Mouse (Mus musculus): ENCODE results near the gene Asgr1. TPM values are rescaled to one million over a fixed set of nuclear protein-coding genes. Genes with fewer than 3 reads are reported as not detected.

Gene Asgr1
- not detected for polyA plus RNA-seq (2014; fragmentation: Illumina TruSeq; extraction: RNeasy Lipid Tissue Mini Kit (QIAGEN cat#74804); ENCODE audit: low replicate concordance)

DNA sequence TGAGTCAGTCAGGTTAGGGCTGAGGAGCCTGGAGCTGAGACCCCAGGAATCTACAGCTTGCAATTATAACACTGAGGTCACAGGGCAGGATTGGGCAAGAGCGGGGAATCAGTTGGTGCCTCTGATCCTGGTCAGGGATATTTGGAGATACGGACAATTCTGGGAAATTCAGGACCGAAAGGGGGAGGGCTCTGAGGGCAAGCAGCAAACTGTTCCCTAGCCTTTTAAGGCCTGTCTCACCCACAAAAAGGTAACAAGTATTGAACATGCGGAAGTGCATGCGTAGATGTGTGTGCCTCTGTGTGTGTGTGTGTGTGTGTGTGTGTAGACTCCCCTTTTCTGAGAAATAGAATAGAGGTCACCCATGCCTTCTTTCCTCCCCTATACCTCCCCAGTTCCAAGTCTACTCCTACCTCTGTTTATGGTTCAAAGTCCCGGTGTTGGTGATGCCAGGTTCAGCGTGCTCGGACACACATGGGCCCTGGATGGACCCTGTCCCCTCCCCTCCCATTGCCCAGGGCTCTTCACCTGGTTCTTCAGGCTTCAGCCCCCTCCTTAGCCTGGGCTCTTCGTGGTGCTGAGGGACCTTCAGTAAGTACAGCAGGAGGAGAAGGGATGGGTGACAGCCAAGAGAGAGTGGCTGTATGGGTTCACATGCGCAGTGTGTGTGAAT, at the start of gene Asgr1:
Gene Asgr1, plus strand, starts transcription at position 188 of the 673 bp plus-strand sequence.

DNA sequence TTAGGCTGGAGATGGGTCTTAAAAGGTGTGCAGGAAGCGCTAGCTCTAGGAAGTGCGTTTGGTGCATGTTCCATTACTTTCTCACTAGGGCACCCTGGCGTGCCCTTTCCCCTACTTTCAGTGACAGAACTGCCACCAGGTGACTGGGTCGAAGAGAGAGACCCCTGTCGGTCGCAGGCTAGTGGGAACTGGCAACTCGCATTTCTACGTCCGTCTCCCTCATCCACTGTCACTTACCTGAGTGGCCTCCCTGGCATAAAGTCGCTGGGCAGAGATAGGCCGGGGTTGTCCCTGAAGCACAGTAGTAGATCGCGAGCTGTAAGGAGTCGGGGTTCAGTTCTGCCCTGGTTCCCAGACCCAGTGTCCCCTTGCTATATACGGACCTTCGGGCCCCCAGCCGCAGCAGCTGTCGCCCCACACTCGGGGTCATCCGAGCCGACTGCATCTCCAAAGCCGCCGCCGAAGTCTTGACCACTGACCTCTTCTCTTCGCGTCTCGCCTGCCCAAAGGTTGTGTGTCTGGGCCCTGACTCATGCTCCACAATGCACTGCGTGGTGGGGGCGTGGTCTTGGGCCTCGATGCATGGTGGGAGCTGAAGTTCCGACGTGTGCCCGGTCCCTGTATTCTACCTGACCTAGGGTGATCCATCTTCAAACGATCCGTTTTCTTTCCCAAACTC, 38.9 kb upstream of the Asgr1 start, which contains the start of gene Acadvl:
Gene Acadvl, minus strand, starts transcription at position 532 of the 679 bp plus-strand sequence.

DNA sequence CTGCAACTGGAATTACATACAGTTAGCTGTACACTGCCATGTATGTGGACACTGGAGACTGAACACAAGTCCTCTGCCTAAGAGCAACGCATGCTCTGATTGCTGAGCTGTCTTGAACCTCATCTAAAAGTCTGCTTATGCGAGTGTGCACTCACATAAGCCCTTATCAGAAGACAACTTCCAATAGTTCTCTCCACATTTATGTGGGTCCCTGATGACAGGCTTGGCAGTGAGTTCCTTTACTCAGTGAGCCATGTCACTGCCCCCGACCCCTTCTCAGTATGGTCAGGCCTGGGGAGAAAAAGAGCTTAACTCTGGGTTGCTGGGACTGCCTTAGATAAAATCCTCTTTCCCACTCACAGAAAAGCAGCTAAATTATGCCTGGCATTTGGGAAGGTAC, 37.2 kb upstream of the Asgr1 start, which contains the start of gene Dlg4:
Gene Dlg4, plus strand, starts transcription at position 274 of the 400 bp plus-strand sequence.

DNA sequence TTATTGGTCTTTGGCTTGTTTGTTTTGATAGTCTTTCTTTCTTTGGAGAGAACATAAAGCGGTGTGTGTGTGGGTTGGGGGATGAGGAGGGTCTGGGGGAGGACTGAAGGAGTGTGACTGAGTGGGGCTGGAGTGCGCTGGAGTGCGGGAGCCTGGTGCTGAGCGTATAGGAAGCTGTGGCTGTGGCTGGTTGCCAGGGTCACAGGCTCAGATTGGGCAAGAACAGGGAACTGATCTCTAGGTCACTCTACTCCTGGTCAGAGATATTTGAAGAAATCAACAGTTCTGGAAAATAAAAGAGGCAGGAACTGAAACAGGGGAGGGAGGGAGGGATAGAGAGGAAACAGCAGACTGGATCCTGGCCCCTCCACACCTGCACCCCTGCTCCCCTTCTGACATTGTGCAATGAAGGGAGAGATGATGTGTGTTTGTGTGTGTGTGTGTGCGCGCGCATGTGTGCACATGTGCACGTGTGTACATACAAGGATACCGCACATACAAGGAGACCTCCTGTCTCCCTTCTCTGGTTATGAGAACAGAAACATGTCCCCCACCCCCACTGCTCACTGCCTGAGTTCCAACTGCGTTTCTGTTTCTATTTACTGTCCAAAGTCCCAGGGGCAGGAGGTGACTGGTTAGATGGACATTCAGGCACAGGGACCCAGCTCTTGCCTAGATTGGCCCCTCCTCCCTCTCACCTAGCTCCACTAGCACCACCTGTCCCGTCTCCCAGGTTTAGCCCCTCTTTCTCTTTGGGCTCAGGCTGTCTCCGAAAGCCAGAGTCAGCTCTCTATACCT, 38.3 kb downstream of the Asgr1 start, which contains the start of gene Asgr2:
Gene Asgr2, plus strand, starts transcription at position 659 of the 798 bp plus-strand sequence.

Other genes starting within 250 kb of the Asgr1 start
- gene Tmem102, start 248.5 kb upstream of the Asgr1 start, polyA plus RNA-seq (2014; fragmentation: Illumina TruSeq; extraction: RNeasy Lipid Tissue Mini Kit (QIAGEN cat#74804); ENCODE audit: low replicate concordance), result 10.2 TPM
- gene Gm39566, start 238.8 kb upstream of the Asgr1 start, polyA plus RNA-seq (2014; fragmentation: Illumina TruSeq; extraction: RNeasy Lipid Tissue Mini Kit (QIAGEN cat#74804); ENCODE audit: low replicate concordance), result not detected
- gene Spem2, start 235.6 kb upstream of the Asgr1 start, polyA plus RNA-seq (2014; fragmentation: Illumina TruSeq; extraction: RNeasy Lipid Tissue Mini Kit (QIAGEN cat#74804); ENCODE audit: low replicate concordance), result not detected
- not detected for gene Spem1, start 231.9 kb upstream of the Asgr1 start, polyA plus RNA-seq (2014; fragmentation: Illumina TruSeq; extraction: RNeasy Lipid Tissue Mini Kit (QIAGEN cat#74804); ENCODE audit: low replicate concordance)
- gene Nlgn2, start 216.3 kb upstream of the Asgr1 start, polyA plus RNA-seq (2014; fragmentation: Illumina TruSeq; extraction: RNeasy Lipid Tissue Mini Kit (QIAGEN cat#74804); ENCODE audit: low replicate concordance), result 0.15 TPM
- gene Tmem256, start 215.6 kb upstream of the Asgr1 start, polyA plus RNA-seq (2014; fragmentation: Illumina TruSeq; extraction: RNeasy Lipid Tissue Mini Kit (QIAGEN cat#74804); ENCODE audit: low replicate concordance), result 4.2 TPM
- gene Plscr3, start 207.7 kb upstream of the Asgr1 start, polyA plus RNA-seq (2014; fragmentation: Illumina TruSeq; extraction: RNeasy Lipid Tissue Mini Kit (QIAGEN cat#74804); ENCODE audit: low replicate concordance), result 0.33 TPM
- gene Tnk1, start 195.4 kb upstream of the Asgr1 start, polyA plus RNA-seq (2014; fragmentation: Illumina TruSeq; extraction: RNeasy Lipid Tissue Mini Kit (QIAGEN cat#74804); ENCODE audit: low replicate concordance), result 5.0 TPM
- not detected for gene Tmem95, start 176.1 kb upstream of the Asgr1 start, polyA plus RNA-seq (2014; fragmentation: Illumina TruSeq; extraction: RNeasy Lipid Tissue Mini Kit (QIAGEN cat#74804); ENCODE audit: low replicate concordance)
- 1.4 TPM for gene Kctd11, start 172.7 kb upstream of the Asgr1 start, polyA plus RNA-seq (2014; fragmentation: Illumina TruSeq; extraction: RNeasy Lipid Tissue Mini Kit (QIAGEN cat#74804); ENCODE audit: low replicate concordance)
- 0.67 TPM for gene Acap1, start 158.5 kb upstream of the Asgr1 start, polyA plus RNA-seq (2014; fragmentation: Illumina TruSeq; extraction: RNeasy Lipid Tissue Mini Kit (QIAGEN cat#74804); ENCODE audit: low replicate concordance)
- gene 2810408A11Rik, start 153.1 kb upstream of the Asgr1 start, polyA plus RNA-seq (2014; fragmentation: Illumina TruSeq; extraction: RNeasy Lipid Tissue Mini Kit (QIAGEN cat#74804); ENCODE audit: low replicate concordance), result 7.0 TPM
- gene Neurl4, start 153.0 kb upstream of the Asgr1 start, polyA plus RNA-seq (2014; fragmentation: Illumina TruSeq; extraction: RNeasy Lipid Tissue Mini Kit (QIAGEN cat#74804); ENCODE audit: low replicate concordance), result 1.6 TPM
- gene Gps2, start 140.2 kb upstream of the Asgr1 start, polyA plus RNA-seq (2014; fragmentation: Illumina TruSeq; extraction: RNeasy Lipid Tissue Mini Kit (QIAGEN cat#74804); ENCODE audit: low replicate concordance), result 10.7 TPM
- gene Eif5a, start 132.1 kb upstream of the Asgr1 start, polyA plus RNA-seq (2014; fragmentation: Illumina TruSeq; extraction: RNeasy Lipid Tissue Mini Kit (QIAGEN cat#74804); ENCODE audit: low replicate concordance), result 136 TPM
- 2.3 TPM for gene Ybx2, start 118.3 kb upstream of the Asgr1 start, polyA plus RNA-seq (2014; fragmentation: Illumina TruSeq; extraction: RNeasy Lipid Tissue Mini Kit (QIAGEN cat#74804); ENCODE audit: low replicate concordance)
- gene Slc2a4, start 105.9 kb upstream of the Asgr1 start, polyA plus RNA-seq (2014; fragmentation: Illumina TruSeq; extraction: RNeasy Lipid Tissue Mini Kit (QIAGEN cat#74804); ENCODE audit: low replicate concordance), result 0.33 TPM
- 140 TPM for gene Cldn7, start 89.3 kb upstream of the Asgr1 start, polyA plus RNA-seq (2014; fragmentation: Illumina TruSeq; extraction: RNeasy Lipid Tissue Mini Kit (QIAGEN cat#74804); ENCODE audit: low replicate concordance)
- gene Ctdnep1, start 72.9 kb upstream of the Asgr1 start, polyA plus RNA-seq (2014; fragmentation: Illumina TruSeq; extraction: RNeasy Lipid Tissue Mini Kit (QIAGEN cat#74804); ENCODE audit: low replicate concordance), result 41.0 TPM
- gene Elp5, start 71.6 kb upstream of the Asgr1 start, polyA plus RNA-seq (2014; fragmentation: Illumina TruSeq; extraction: RNeasy Lipid Tissue Mini Kit (QIAGEN cat#74804); ENCODE audit: low replicate concordance), result 3.9 TPM
- gene Gabarap, start 62.9 kb upstream of the Asgr1 start, polyA plus RNA-seq (2014; fragmentation: Illumina TruSeq; extraction: RNeasy Lipid Tissue Mini Kit (QIAGEN cat#74804); ENCODE audit: low replicate concordance), result 558 TPM
- 14.8 TPM for gene Phf23, start 58.3 kb upstream of the Asgr1 start, polyA plus RNA-seq (2014; fragmentation: Illumina TruSeq; extraction: RNeasy Lipid Tissue Mini Kit (QIAGEN cat#74804); ENCODE audit: low replicate concordance)
- gene Dvl2, start 53.5 kb upstream of the Asgr1 start, polyA plus RNA-seq (2014; fragmentation: Illumina TruSeq; extraction: RNeasy Lipid Tissue Mini Kit (QIAGEN cat#74804); ENCODE audit: low replicate concordance), result not detected
- gene Acadvl, start 38.7 kb upstream of the Asgr1 start, polyA plus RNA-seq (2014; fragmentation: Illumina TruSeq; extraction: RNeasy Lipid Tissue Mini Kit (QIAGEN cat#74804); ENCODE audit: low replicate concordance), result 4.8 TPM
- 0.30 TPM for gene Dlg4, start 37.1 kb upstream of the Asgr1 start, polyA plus RNA-seq (2014; fragmentation: Illumina TruSeq; extraction: RNeasy Lipid Tissue Mini Kit (QIAGEN cat#74804); ENCODE audit: low replicate concordance)
- gene Asgr2, start 38.6 kb downstream of the Asgr1 start, polyA plus RNA-seq (2014; fragmentation: Illumina TruSeq; extraction: RNeasy Lipid Tissue Mini Kit (QIAGEN cat#74804); ENCODE audit: low replicate concordance), result not detected
- gene Mgl2, start 76.2 kb downstream of the Asgr1 start, polyA plus RNA-seq (2014; fragmentation: Illumina TruSeq; extraction: RNeasy Lipid Tissue Mini Kit (QIAGEN cat#74804); ENCODE audit: low replicate concordance), result 5.1 TPM
- gene Clec10a, start 102.1 kb downstream of the Asgr1 start, polyA plus RNA-seq (2014; fragmentation: Illumina TruSeq; extraction: RNeasy Lipid Tissue Mini Kit (QIAGEN cat#74804); ENCODE audit: low replicate concordance), result not detected
- gene Slc16a11, start 158.7 kb downstream of the Asgr1 start, polyA plus RNA-seq (2014; fragmentation: Illumina TruSeq; extraction: RNeasy Lipid Tissue Mini Kit (QIAGEN cat#74804); ENCODE audit: low replicate concordance), result not detected
- 2.9 TPM for gene Slc16a13, start 167.0 kb downstream of the Asgr1 start, polyA plus RNA-seq (2014; fragmentation: Illumina TruSeq; extraction: RNeasy Lipid Tissue Mini Kit (QIAGEN cat#74804); ENCODE audit: low replicate concordance)
- gene Bcl6b, start 175.7 kb downstream of the Asgr1 start, polyA plus RNA-seq (2014; fragmentation: Illumina TruSeq; extraction: RNeasy Lipid Tissue Mini Kit (QIAGEN cat#74804); ENCODE audit: low replicate concordance), result 1.4 TPM
- gene 0610010K14Rik, start 183.8 kb downstream of the Asgr1 start, polyA plus RNA-seq (2014; fragmentation: Illumina TruSeq; extraction: RNeasy Lipid Tissue Mini Kit (QIAGEN cat#74804); ENCODE audit: low replicate concordance), result 4.3 TPM
- gene Gm21988, start 185.7 kb downstream of the Asgr1 start, polyA plus RNA-seq (2014; fragmentation: Illumina TruSeq; extraction: RNeasy Lipid Tissue Mini Kit (QIAGEN cat#74804); ENCODE audit: low replicate concordance), result 0.59 TPM
- 24.1 TPM for gene Rnasek, start 185.8 kb downstream of the Asgr1 start, polyA plus RNA-seq (2014; fragmentation: Illumina TruSeq; extraction: RNeasy Lipid Tissue Mini Kit (QIAGEN cat#74804); ENCODE audit: low replicate concordance)
- 0.74 TPM for gene Alox12, start 201.3 kb downstream of the Asgr1 start, polyA plus RNA-seq (2014; fragmentation: Illumina TruSeq; extraction: RNeasy Lipid Tissue Mini Kit (QIAGEN cat#74804); ENCODE audit: low replicate concordance)